Mouse (Mus musculus): ENCODE results near the gene Zfp987.
A peak's percentile ranks its signal among the peaks of the same experiment; 100 is the strongest.
"Not testable (repeated sequence)": the region's sequence is repeated elsewhere in the genome, so short reads cannot be mapped to it uniquely, and the experiment has no call there.

Gene Zfp987

DNA sequence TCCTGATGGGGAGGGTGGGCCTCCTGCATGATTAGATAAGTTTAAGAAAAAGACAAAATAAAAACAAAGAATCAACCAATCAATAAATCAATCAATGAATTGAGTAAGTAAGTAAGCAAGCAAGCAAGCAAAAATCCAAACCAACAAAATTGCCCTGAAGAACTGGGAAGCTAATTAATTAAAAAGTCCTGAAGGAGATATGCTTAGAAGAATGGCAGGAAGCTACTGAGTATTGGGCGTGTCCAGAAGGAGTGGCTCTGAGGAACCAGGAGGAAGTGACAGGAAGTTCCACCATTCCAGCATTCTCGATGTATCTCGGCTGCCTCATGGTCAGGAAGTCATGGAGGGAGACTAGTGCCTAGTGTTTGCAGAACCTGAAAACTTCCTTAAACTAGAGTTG is at the start of gene Zfp987:
Zfp987 (plus strand) TSS at position 301 of the 400 bp plus-strand sequence.
- DNase-seq (ENCODE audit: low spot score in 2 of 2) = not testable (repeated sequence)

GRCm38 (mm10) chr4:146052536-146052935 is 44.6 kb upstream of the Zfp987 start:
- not testable (repeated sequence) for DNase-seq (ENCODE audit: low spot score in 2 of 2)

DNA sequence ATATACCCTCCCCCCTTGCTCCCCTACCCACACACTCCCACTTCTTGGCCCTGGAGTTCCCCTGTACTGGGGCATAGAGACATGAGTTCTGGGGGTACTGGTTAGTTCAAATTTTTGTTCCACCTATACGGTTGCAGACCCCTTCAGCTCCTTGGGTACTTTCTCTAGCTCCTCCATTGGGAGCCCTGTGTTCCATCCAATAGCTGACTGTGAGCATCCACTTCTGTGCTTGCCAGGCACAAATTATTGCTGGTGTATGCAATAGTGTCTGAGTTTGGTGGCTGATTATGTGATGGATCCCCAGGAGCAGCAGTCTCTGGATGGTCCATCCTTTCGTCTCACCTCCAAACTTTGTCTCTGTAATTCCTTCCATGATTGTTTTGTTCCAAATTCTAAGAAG is 43.7 kb upstream of the Zfp987 start:
- DNase-seq (ENCODE audit: low spot score in 2 of 2) = not testable (repeated sequence)

GRCm38 (mm10) chr4:146055335-146055734 is 41.8 kb upstream of the Zfp987 start:
- no peak for DNase-seq (ENCODE audit: low spot score in 2 of 2)

GRCm38 (mm10) chr4:146058646-146059045 is 38.5 kb upstream of the Zfp987 start:
- DNase-seq (ENCODE audit: low spot score in 2 of 2) = not testable (repeated sequence)

DNA sequence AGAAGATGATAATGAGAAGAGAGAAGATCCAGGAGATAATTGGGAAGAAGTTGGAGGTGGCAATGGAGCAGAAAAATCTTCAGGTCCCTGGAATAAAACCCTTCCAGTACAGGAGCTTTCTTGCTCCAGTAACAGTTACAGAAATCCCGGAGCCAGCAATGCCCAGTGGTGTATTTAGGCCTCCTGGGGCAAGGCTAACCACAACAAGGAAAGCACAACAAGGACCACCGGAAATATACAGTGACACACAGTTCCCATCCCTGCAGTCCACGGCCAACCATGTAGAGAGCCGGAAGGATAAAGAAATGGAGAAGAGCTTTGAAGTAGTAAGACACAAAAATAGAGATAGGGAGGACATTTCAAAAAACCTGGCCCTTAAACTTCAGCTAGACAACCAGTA is 38.0 kb upstream of the Zfp987 start:
- DNase-seq (ENCODE audit: low spot score in 2 of 2) = not testable (repeated sequence)

DNA sequence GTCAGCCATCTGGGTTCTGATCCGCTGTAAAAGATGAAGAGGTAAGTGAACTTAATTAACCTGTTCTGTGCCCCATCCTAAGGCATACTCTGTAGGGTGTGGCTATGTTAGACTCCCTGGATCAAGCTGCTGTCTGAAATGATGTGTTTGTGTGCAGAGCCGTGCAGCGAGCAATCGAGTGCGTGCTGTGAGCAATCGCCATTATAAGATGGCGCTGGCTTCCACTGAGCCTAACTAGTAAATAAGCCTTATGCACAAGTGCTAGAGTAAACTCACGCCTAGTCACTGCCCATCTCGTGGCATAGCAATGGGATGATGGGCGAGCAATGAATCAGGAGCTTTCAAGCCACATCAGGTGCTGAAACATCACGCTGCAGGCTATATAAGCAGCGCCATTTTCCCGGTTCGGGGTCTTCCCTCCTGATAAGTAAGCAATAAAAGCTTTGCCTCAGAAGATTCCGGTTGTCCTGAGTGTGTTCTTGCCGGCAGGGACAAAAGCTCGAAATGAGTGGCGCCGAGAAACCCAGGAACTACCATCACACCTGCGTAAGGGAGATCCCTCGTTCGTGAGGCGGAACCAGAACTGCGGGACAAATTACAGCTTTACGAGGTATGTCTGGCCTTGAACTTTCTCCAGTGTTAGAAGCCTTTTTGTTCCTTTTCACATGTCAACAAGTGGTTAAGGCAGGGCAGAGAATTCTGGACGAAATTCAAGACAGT is 37.0 kb upstream of the Zfp987 start:
- DNase-seq (ENCODE audit: low spot score in 2 of 2) = not testable (repeated sequence)

DNA sequence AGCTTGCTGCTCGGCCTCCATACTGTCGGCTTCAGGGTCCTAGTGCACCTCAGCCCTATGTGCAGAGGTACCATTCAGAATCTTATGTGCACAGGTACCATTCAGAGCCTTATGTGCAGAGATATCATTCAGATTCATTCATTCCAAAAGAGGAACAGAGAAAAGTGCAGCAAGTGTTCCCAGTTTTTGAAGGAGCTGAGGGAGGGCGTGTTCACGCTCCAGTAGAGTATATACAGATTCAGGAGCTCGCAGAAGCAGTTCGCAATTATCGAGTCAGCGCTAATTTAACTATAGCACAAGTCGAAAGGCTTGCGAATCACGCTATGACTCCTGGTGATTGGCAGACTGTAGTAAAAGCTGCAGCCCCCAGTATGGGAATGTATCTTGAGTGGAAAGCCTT is 36.0 kb upstream of the Zfp987 start:
- not testable (repeated sequence) for DNase-seq (ENCODE audit: low spot score in 2 of 2)

DNA sequence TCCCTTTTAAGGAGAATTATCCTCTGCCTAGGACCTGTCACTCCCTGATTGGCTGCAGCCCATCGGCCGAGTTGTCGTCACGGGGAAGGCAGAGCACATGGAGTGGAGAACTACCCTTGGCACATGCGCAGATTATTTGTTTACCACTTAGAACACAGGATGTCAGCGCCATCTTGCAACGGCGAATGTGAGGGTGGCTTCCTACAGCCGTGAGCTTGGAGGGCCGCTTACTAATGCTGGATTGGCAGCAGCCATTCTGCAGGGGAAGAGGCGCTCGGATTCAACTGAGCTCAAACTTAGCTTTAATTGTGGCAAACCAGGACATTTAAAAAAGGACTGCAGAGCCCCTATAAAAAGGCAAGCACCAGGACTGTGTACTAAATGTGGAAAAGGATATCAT is 35.1 kb upstream of the Zfp987 start:
- not testable (repeated sequence) for DNase-seq (ENCODE audit: low spot score in 2 of 2)

GRCm38 (mm10) chr4:146063001-146063400 is 34.1 kb upstream of the Zfp987 start:
- DNase-seq (ENCODE audit: low spot score in 2 of 2) = not testable (repeated sequence)

GRCm38 (mm10) chr4:146063621-146064020 is 33.5 kb upstream of the Zfp987 start:
- not testable (repeated sequence) for DNase-seq (ENCODE audit: low spot score in 2 of 2)

GRCm38 (mm10) chr4:146064807-146065206 is 32.3 kb upstream of the Zfp987 start:
- DNase-seq (ENCODE audit: low spot score in 2 of 2) = not testable (repeated sequence)

- DNase-seq (ENCODE audit: low spot score in 2 of 2) = peak in 1 of 2 experiments; percentile 19
These were observed 30.0 kb upstream of the Zfp987 start for GRCm38 (mm10) chr4:146066932-146067580.

GRCm38 (mm10) chr4:146067594-146067993 is 29.5 kb upstream of the Zfp987 start:
- DNase-seq (ENCODE audit: low spot score in 2 of 2) = not testable (repeated sequence)

- not testable (repeated sequence) for DNase-seq (ENCODE audit: low spot score in 2 of 2)
These were observed 23.8 kb upstream of the Zfp987 start for GRCm38 (mm10) chr4:146073264-146073663.

- not testable (repeated sequence) for DNase-seq (ENCODE audit: low spot score in 2 of 2)
These were observed 4.3 kb downstream of the Zfp987 start for GRCm38 (mm10) chr4:146101448-146101847.

GRCm38 (mm10) chr4:146156524-146156923 is 59.4 kb downstream of the Zfp987 start, which contains the start of gene Zfp600:
Gene Zfp600 (plus strand): TSS chr4:146156824.
- DNase-seq (ENCODE audit: low spot score in 2 of 2) = not testable (repeated sequence)

DNA sequence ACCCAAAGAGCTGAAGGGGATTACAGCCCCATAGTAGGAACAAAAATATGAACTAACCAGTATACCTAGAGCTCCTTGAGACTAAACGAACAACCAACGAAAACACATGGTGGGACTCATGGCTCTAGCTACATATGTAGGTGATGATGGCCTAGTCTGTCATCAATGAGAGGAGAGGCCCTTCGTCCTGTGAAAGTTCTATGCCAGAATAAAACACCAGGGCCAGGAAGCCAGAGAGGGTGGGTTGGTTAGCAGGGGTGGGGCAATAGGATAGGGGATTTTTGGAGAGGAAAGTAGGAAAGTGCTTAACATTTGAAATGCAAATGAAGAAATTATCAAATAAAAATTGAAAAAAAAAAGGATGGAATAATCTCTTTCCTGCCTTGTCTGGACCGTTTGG is 65.8 kb downstream of the Zfp987 start:
- not testable (repeated sequence) for DNase-seq (ENCODE audit: low spot score in 2 of 2)

DNA sequence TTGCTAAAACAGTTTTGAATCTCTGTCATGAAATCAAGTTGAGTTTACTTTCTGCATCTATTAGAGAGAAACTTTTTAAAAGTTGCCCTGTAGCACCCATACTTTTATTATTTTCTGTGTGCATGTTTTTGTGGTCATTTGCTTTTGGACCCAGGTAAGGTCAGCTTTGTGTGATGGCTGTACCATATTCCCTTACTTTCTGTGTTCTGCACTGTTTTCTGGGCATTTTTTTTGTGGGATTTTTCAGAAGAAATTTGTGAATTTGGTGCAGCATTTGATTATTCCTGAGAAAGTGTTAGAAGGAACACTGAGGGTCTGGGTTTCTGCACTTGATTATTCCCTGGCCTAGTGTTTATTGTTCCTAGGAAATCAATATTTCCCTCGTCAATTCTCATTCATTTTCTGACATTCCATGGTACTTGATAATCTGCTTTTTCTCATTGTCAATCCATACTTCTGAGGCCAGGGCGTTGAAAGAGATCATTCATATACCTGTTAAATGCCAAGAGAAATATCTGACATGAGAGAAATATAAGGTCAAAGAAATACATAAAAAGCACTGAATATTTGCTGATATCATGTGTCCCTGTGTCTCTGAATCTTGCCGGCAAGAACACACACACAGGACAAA is 70.2 kb downstream of the Zfp987 start:
- not testable (repeated sequence) for DNase-seq (ENCODE audit: low spot score in 2 of 2)

- DNase-seq (ENCODE audit: low spot score in 2 of 2) = peak in 1 of 2 experiments; percentile 15
These were observed 70.9 kb downstream of the Zfp987 start for GRCm38 (mm10) chr4:146167879-146168532.

DNA sequence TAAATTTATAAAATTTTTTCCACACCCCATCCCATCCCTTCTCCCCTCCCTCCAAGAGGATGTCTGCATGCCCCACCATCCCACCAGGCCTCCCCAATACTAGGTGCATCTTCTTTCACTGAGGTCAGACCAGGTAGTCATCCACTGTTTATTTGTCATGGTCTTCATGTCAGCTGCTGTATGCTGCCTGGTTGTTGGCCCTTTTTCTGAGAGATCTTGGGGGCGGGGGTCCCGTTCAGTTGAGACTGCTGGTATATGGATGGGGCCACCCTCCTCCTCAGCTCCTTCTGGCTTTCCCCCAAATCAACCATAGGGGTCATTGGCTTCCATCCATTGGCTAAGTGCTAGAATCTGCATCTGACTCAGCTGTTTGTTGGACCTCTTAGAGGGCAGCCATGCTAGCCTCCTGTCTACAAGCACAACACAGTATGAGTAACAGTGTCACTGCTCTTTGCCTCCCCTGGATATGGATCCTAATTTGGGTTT is 71.7 kb downstream of the Zfp987 start:
- not testable (repeated sequence) for DNase-seq (ENCODE audit: low spot score in 2 of 2)
